Mouse (Mus musculus) brain, embryonic 14.5 days (tissue): ENCODE measurements around the gene Folr2.

Experiments used
- CTCF ChIP-seq: fragments of 200-500 bp; IDR thresholded peaks from 2 replicates; pipeline ENCODE4 v1.5.1; 2012; ENCODE audit warnings: inconsistent platforms, mild to moderate bottlenecking, moderate library complexity, borderline replicate concordance; ENCODE audit not compliant: insufficient read depth, insufficient read length; ENCODE audit errors: extremely low read depth
- POLR2A ChIP-seq: fragments of 200-500 bp; IDR thresholded peaks from 2 replicates; pipeline ENCODE4 v1.6.1; 2012; ENCODE audit warnings: mild to moderate bottlenecking, inconsistent platforms, borderline replicate concordance; ENCODE audit not compliant: poor library complexity, insufficient read depth, insufficient read length, severe bottlenecking; ENCODE audit errors: extremely low read depth

DNA sequence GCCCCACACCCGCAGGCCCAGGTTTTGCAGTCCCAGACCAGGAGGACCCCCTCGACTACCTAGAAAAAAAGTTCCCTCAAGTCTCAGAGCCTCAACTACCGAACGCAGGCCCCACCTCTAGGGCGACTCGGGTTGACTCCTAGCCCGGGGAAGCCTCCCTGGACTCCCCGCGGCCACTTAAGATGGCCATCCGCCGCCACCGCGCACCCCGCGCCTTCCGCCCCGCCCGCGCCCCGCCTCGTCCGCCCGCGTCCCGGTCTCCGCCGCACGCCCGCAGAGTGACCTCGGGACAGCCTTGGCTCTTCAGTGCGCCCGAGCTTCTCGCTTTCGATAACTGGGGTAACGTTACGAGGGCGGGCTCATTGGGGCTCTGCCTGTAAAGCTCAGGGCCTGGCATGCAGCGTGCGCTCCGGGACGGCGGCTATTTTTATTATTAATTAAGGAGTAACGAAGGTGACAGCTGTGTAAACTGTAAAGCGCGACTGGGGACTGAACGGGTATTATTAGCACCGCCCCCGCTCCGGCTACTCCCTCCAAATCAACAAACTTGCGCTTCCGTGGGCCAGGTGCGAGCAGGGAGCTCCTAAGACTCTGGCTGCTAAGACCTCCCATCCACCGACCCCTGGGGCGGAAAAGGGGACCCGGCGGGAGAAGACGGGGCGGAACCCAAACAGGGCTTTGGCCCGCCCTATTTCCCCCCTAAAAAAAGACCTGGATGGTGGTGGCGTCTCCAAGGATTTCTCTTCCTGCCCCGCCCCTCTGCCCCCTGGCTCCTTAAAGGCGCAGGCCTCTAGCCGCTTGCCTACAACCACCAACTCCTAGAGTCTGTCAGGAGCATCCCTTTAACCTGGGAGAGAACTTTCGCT lies 19.2 kb downstream of the Folr2 start, which contains the start of gene Inppl1:
- TF ChIP-seq POLR2A: no peak
- TF ChIP-seq CTCF: no peak
